Mouse (Mus musculus) embryonic facial prominence, embryonic 14.5 days (tissue): Measurements from ENCODE around the gene Mat2a. TPM values are rescaled to one million over a fixed set of nuclear protein-coding genes. Genes with fewer than 3 reads are reported as not detected.
"Not testable (repeated sequence)": the region's sequence is repeated elsewhere in the genome, so short reads cannot be mapped to it uniquely, and the experiment has no call there.

Experiments used
- ATAC-seq: fragments of 200-750 bp; cut with Nextera tagmentation; 2 replicates; pipeline ENCODE4 v1.8.0; 2017; ENCODE audit warnings: low read depth, moderate number of reproducible peaks, moderate TSS enrichment
- DNase-seq: peaks from one replicate; pipeline ENCODE4 v3.0.0-alpha.2; 2015; ENCODE audit warnings: low spot score
- H3K27ac ChIP-seq: fragments of 300-500 bp; sonication (generic); replicated peaks from 2 replicates; pipeline ENCODE4 v1.5.1; 2014; ENCODE audit warnings: low read depth, mild to moderate bottlenecking, low read length, moderate library complexity
- H3K27me3 ChIP-seq: fragments of 300-500 bp; sonication (generic); replicated peaks from 2 replicates; pipeline ENCODE4 v1.6.1; 2014; ENCODE audit warnings: low read length; ENCODE audit not compliant: control insufficient read depth, insufficient read depth
- H3K36me3 ChIP-seq: fragments of 300-500 bp; sonication (generic); 2 replicates; pipeline ENCODE4 v1.6.1; 2014; ENCODE audit warnings: low read length, mixed read lengths; ENCODE audit not compliant: control insufficient read depth, insufficient read depth
- H3K4me1 ChIP-seq: fragments of 300-500 bp; sonication (generic); 2 replicates; pipeline ENCODE4 v1.6.1; 2014; ENCODE audit warnings: antibody characterized with exemption, low read length; ENCODE audit not compliant: control insufficient read depth, insufficient read depth
- H3K4me2 ChIP-seq: fragments of 300-500 bp; sonication (generic); 2 replicates; pipeline ENCODE4 v1.6.1; 2014; ENCODE audit warnings: low read depth, mild to moderate bottlenecking, low read length, moderate library complexity, mixed read lengths
- H3K4me3 ChIP-seq: fragments of 300-500 bp; sonication (generic); 2 replicates; pipeline ENCODE4 v1.5.1; 2014; ENCODE audit warnings: low read depth, mild to moderate bottlenecking, low read length
- H3K9ac ChIP-seq: fragments of 300-500 bp; sonication (generic); 2 replicates; pipeline ENCODE4 v1.6.1; 2014; ENCODE audit warnings: low read depth, mild to moderate bottlenecking, low read length, moderate library complexity, mixed read lengths
- H3K9me3 ChIP-seq: fragments of 300-500 bp; sonication (generic); 2 replicates; pipeline ENCODE4 v1.6.1; 2016; ENCODE audit warnings: low read length; ENCODE audit not compliant: control insufficient read depth
- WGBS: fragments of 180-500 bp; shearing (Covaris S2); extraction: QIAGEN DNeasy Blood & Tissue Kit; methylation state at CpG from one replicate; pipeline ENCODE4 v1.1.7; 2014; 5-methylcytosine and 5-hydroxymethylcytosine counted together
- polyA plus RNA-seq: library from polyadenylated mRNA; unstranded; fragments of >200 nt; fragmentation: Nextera tagmentation; extraction: Ambion mirVana; gene quantifications from 2 replicates; pipeline ENCODE4 v1.2.1, GENCODE M21; 2014

Gene Mat2a
- polyA plus RNA-seq, 1 experiment from 2014 or later: 292 TPM

- not testable (repeated sequence) for H3K9me3 ChIP-seq, H3K9ac ChIP-seq, H3K27ac ChIP-seq, H3K36me3 ChIP-seq, DNase-seq, ATAC-seq, H3K4me3 ChIP-seq, H3K4me2 ChIP-seq, H3K4me1 ChIP-seq, H3K27me3 ChIP-seq
- 77% methylated on average over 3 of the region's 3 CpGs for WGBS
Observed at GRCm38 (mm10) chr6:72478691-72479090, 39.3 kb upstream of the Mat2a start.

GRCm38 (mm10) chr6:72477621-72478020 is 38.3 kb upstream of the Mat2a start:
- Histone ChIP-seq H3K27ac (no peak overlapping the region), H3K4me2 (no peak overlapping the region), H3K4me1 (peaks cover 4% of the 10 kb centered on the region), H3K9ac (no peak overlapping the region), H3K27me3 (no peaks in the 10 kb centered on the region), H3K9me3 (no peaks in the 10 kb centered on the region), H3K4me3 (no peak overlapping the region), H3K36me3 (no peaks in the 10 kb centered on the region)
- DNase-seq (no peak), ATAC-seq (no peak)
- 91% methylated on average over 3 of the region's 3 CpGs for WGBS

GRCm38 (mm10) chr6:72476836-72477235 is 37.5 kb upstream of the Mat2a start:
- Histone ChIP-seq H3K9me3 (no peaks in the 10 kb centered on the region), H3K27me3 (no peaks in the 10 kb centered on the region), H3K9ac (no peak overlapping the region), H3K4me1 (peaks cover 4% of the 10 kb centered on the region), H3K36me3 (no peaks in the 10 kb centered on the region), H3K27ac (no peak overlapping the region), H3K4me3 (no peak overlapping the region), H3K4me2 (no peak overlapping the region)
- ATAC-seq (no peak), DNase-seq (no peak)
- 91% methylated on average over 5 of the region's 5 CpGs for WGBS

- WGBS: 77% methylated on average over 4 of the region's 4 CpGs
- Histone ChIP-seq H3K9ac (no peak overlapping the region), H3K9me3 (no peaks in the 10 kb centered on the region)
Observed at GRCm38 (mm10) chr6:72475221-72475985, 36.0 kb upstream of the Mat2a start.

GRCm38 (mm10) chr6:72473264-72474041 is 34.1 kb upstream of the Mat2a start:
- H3K4me1 ChIP-seq: peaks cover 4% of the 10 kb centered on the region
- DNase-seq (peak; percentile 87), ATAC-seq (peak; percentile 86)
- H3K27me3 ChIP-seq: no peaks in the 10 kb centered on the region
- no peaks in the 10 kb centered on the region for H3K36me3 ChIP-seq
- H3K9ac ChIP-seq: no peak overlapping the region; the same call in 1 of the 2 replicates
- 52% methylated on average over 14 of the region's 14 CpGs for WGBS
- H3K9me3 ChIP-seq: no peaks in the 10 kb centered on the region
- peak overlapping the region; percentile 24; the same call in 1 of the 2 replicates for H3K27ac ChIP-seq
- H3K4me3 ChIP-seq: no peak overlapping the region
- H3K4me2 ChIP-seq: no peak overlapping the region

More at GRCm38 (mm10) chr6:72475221-72475985, 36.0 kb upstream of the Mat2a start:
- H3K4me3 ChIP-seq: no peak overlapping the region
- DNase-seq (no peak), ATAC-seq (no peak)
- no peak overlapping the region for H3K4me2 ChIP-seq
- peaks cover 4% of the 10 kb centered on the region for H3K4me1 ChIP-seq
- no peak overlapping the region for H3K27ac ChIP-seq
- no peaks in the 10 kb centered on the region for H3K36me3 ChIP-seq
- H3K27me3 ChIP-seq: no peaks in the 10 kb centered on the region

- Histone ChIP-seq H3K4me3 (no peak overlapping the region), H3K9ac (no peak overlapping the region), H3K4me2 (no peak overlapping the region), H3K27ac (no peak overlapping the region), H3K36me3 (no peaks in the 10 kb centered on the region), H3K4me1 (no peaks in the 10 kb centered on the region), H3K27me3 (no peaks in the 10 kb centered on the region), H3K9me3 (no peaks in the 10 kb centered on the region)
- WGBS: 67% methylated on average over 4 of the region's 4 CpGs
- no peak for ATAC-seq
- no peak for DNase-seq
Observed at GRCm38 (mm10) chr6:72466171-72466570, 26.8 kb upstream of the Mat2a start.

GRCm38 (mm10) chr6:72465361-72466157 is 26.2 kb upstream of the Mat2a start:
- no peak for DNase-seq

GRCm38 (mm10) chr6:72462550-72463257 is 23.3 kb upstream of the Mat2a start:
- H3K27me3 ChIP-seq, H3K36me3 ChIP-seq, H3K4me1 ChIP-seq, H3K9ac ChIP-seq, H3K4me3 ChIP-seq, H3K27ac ChIP-seq, DNase-seq, H3K4me2 ChIP-seq, ATAC-seq, H3K9me3 ChIP-seq: not testable (repeated sequence)
- 84% methylated on average over 5 of the region's 5 CpGs for WGBS

More at GRCm38 (mm10) chr6:72465361-72466157, 26.2 kb upstream of the Mat2a start:
- Histone ChIP-seq H3K27me3 (no peaks in the 10 kb centered on the region), H3K27ac (no peak overlapping the region), H3K9ac (no peak overlapping the region), H3K4me3 (no peak overlapping the region), H3K4me2 (no peak overlapping the region), H3K9me3 (no peaks in the 10 kb centered on the region), H3K4me1 (no peaks in the 10 kb centered on the region), H3K36me3 (no peaks in the 10 kb centered on the region)
- ATAC-seq: no peak
- 64% methylated on average over 8 of the region's 8 CpGs for WGBS
